Mouse (Mus musculus) 3T3-L1 (cell line): ENCODE data around the gene Lzts2.
A peak's percentile ranks its signal among the peaks of the same experiment; 100 is the strongest.

ENCODE experiments used
- DNase-seq: peaks from one replicate; pipeline ENCODE4 v3.0.0-alpha.2; 2015; ENCODE audit warnings: low read depth, low spot score

Lzts2 gene

GRCm38 (mm10) chr19:45014335-45014971, at the start of gene Lzts2:
Lzts2 (plus strand) TSS chr19:45014414.
- peak; percentile 65 for DNase-seq

- DNase-seq = peak; percentile 37
Measured at GRCm38 (mm10) chr19:44965978-44966377, 48.2 kb upstream of the Lzts2 start.

GRCm38 (mm10) chr19:44968329-44968728, 45.9 kb upstream of the Lzts2 start:
- no peak for DNase-seq

- no peak for DNase-seq
Measured at GRCm38 (mm10) chr19:44976636-44977035, 37.6 kb upstream of the Lzts2 start.

- DNase-seq = no peak
Measured at GRCm38 (mm10) chr19:44977148-44977547, 37.1 kb upstream of the Lzts2 start.

GRCm38 (mm10) chr19:44980787-44981186, 33.4 kb upstream of the Lzts2 start:
- DNase-seq = no peak

- DNase-seq = no peak
Measured at GRCm38 (mm10) chr19:44982477-44983115, 31.6 kb upstream of the Lzts2 start.

GRCm38 (mm10) chr19:44983366-44983765, 30.8 kb upstream of the Lzts2 start:
- peak; percentile 39 for DNase-seq

GRCm38 (mm10) chr19:44984420-44984819, 29.8 kb upstream of the Lzts2 start:
- no peak for DNase-seq

GRCm38 (mm10) chr19:44985159-44985988, 28.8 kb upstream of the Lzts2 start:
- DNase-seq = no peak

GRCm38 (mm10) chr19:44987004-44987403, 27.2 kb upstream of the Lzts2 start:
- DNase-seq = no peak

- no peak for DNase-seq
Measured at GRCm38 (mm10) chr19:44987851-44988250, 26.4 kb upstream of the Lzts2 start.

GRCm38 (mm10) chr19:44988321-44988720, 25.9 kb upstream of the Lzts2 start:
- DNase-seq = no peak

GRCm38 (mm10) chr19:44988831-44989566, 25.2 kb upstream of the Lzts2 start, which contains the start of gene Sema4g:
Sema4g (plus strand) TSS chr19:44989101.
- no peak for DNase-seq

- DNase-seq = no peak
Measured at GRCm38 (mm10) chr19:44989567-44990495, 24.4 kb upstream of the Lzts2 start.

- no peak for DNase-seq
Measured at GRCm38 (mm10) chr19:44991031-44991430, 23.2 kb upstream of the Lzts2 start.

- DNase-seq = no peak
Measured at GRCm38 (mm10) chr19:44992246-44992645, 22.0 kb upstream of the Lzts2 start.

GRCm38 (mm10) chr19:44992712-44993111, 21.5 kb upstream of the Lzts2 start:
- DNase-seq = no peak

GRCm38 (mm10) chr19:44997786-44998185, 16.4 kb upstream of the Lzts2 start:
- peak; percentile 51 for DNase-seq

- no peak for DNase-seq
Measured at GRCm38 (mm10) chr19:44999647-45000046, 14.6 kb upstream of the Lzts2 start.

GRCm38 (mm10) chr19:45002301-45002700, 11.9 kb upstream of the Lzts2 start:
- DNase-seq = no peak
